Mouse (Mus musculus) splenic B cell, adult 2 months (primary cell): ENCODE results near the gene Usp43.
A peak's percentile ranks its signal among the peaks of the same experiment; 100 is the strongest.

Experiments used
- DNase-seq: peaks from one replicate; pipeline ENCODE4 v3.0.0-alpha.2; 2011; ENCODE audit warnings: low read depth, low spot score
- H3K27me3 ChIP-seq: 2 replicates; pipeline ENCODE4 v1.6.1; 2012; ENCODE audit warnings: mild to moderate bottlenecking, low read length, moderate library complexity, mixed read lengths; ENCODE audit not compliant: control insufficient read depth, poor library complexity, insufficient read depth, severe bottlenecking
- H3K36me3 ChIP-seq: 2 replicates; pipeline ENCODE4 v1.6.1; 2012; ENCODE audit warnings: mild to moderate bottlenecking, low read length, moderate library complexity, mixed read lengths; ENCODE audit not compliant: control insufficient read depth, poor library complexity, insufficient read depth, severe bottlenecking

The Usp43 gene

DNA sequence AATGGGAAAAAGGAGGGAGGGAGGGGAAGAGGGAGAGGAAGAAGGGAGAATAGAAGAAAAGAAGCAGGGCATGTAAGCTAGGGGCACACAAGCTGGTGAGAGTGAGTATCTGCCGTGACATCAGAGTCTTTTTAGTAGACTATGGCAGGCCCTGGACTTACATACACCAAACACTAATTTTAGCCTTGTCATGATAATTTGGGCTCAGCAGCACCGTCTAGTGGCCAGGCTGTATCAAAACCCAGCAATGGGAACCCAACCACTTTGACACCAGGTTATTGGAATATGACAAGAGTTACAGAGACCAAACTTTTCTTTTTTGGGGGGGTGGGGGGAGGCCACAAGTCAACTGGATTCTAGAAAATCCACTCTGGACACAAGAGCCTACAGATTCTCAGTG is 66.9 kb downstream of the Usp43 start:
- Histone ChIP-seq H3K27me3 (no peaks in the 10 kb centered on the region), H3K36me3 (no peaks in the 10 kb centered on the region)
- DNase-seq = peak; percentile 6

DNA sequence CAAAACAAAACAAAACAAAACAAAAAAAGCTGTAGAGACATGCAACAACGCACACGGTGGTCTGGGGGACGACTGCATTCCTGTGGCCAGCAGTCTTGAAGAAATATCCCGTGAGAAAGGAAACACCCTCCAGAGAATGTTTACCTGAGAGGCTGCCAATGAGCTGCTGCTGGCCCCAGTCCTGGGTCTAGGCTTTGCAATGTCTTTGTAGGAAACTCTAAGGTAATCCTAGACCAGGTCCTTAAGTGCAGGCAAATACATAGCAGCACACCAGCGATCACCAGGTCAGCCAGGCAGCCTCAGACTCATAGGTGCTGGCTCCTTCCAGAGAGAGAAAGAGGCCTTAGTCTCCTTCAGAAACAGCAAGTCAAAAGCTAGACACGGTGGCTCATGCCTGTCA is 68.0 kb downstream of the Usp43 start:
- H3K36me3 ChIP-seq = no peaks in the 10 kb centered on the region
- H3K27me3 ChIP-seq = no peaks in the 10 kb centered on the region
- DNase-seq = no peak

DNA sequence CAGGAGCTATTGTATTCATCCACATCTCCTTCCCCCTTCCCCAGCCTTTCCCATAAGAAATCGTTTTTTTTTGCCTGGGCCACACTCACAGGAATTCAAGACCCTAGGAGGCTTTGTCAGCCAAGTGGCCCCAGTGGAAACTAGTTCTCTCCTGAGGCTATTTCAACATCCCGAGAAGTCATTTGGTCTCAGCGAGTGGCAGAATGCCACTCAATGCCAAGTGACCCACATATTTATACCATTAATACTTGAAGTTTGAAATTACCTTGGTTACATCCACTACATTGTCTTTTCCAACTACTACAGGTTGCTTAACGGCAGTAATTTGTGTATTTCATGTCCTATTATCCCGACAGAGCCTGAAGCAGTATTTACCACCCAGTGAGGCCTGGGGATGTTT is 70.2 kb downstream of the Usp43 start:
- DNase-seq = no peak
- no peaks in the 10 kb centered on the region for H3K36me3 ChIP-seq
- no peaks in the 10 kb centered on the region for H3K27me3 ChIP-seq

DNA sequence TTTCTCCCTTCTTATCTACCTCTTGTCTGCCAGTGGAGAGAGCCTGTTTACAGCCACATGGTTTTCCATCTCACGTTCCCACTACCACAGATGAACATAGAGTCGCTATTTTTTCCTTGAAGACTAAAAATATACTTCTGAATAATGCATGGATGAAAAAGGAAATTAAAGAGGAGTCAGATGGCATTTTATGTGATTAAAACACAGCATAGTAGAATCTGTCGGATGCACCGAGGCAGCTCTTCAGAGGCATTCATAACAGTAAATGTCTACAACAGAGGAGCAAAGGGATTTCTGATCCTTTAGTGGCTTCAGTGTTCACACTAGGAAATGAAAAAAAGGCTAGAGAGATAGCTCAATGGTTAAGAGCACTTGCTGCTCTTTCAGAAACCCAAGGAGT is 76.8 kb downstream of the Usp43 start:
- H3K27me3 ChIP-seq = no peaks in the 10 kb centered on the region
- DNase-seq = no peak
- H3K36me3 ChIP-seq = no peaks in the 10 kb centered on the region

DNA sequence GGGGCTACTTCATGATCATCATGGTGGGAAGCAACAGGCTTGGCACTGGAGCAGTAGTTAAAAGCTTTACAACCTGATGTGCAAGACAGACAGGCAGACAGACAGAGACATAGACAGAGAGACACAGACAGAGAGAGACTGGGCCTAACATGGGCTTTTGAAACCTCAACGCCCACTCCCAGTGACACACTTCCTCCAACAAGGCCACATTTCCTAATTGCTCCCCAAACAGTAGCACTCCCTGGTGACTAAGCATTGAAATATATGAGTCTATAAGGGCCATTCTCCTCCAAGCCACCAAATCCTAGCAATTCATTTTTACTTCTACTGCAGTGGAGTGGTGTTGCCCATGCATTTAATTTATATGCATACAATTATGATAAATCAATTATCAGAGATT is 82.1 kb downstream of the Usp43 start:
- H3K27me3 ChIP-seq = no peaks in the 10 kb centered on the region
- no peaks in the 10 kb centered on the region for H3K36me3 ChIP-seq
- DNase-seq = no peak

DNA sequence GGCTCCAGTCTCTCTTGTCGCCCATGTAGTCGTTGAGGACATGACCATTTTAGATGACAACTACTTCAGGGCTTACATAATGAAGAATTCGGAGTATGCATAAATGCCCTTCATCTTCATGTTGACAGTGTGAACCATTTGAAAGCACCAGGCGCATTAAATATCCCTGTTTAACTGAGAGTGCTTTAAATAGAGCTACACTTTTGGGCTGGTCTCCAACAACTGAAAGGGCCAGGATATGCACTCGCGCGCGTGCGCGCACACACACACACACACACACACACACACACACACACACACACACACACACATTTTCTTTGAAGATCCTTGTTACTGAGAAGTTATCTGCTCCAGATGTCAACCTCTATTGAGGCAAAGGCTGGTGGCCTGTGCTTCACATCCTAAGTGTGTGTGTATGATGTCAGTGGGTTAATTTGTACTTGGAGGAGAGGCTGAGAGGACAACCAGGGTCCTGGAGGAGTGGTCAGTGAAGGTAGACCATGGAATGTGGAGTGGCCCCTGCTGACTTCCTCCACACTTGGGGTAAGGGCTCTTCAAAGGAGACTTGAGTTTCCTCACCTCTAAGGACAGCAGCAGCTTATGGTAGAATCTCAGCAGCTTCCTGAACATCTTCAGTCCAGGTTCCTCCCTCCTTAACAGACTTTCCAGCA is 86.4 kb downstream of the Usp43 start:
- Histone ChIP-seq H3K27me3 (no peaks in the 10 kb centered on the region), H3K36me3 (no peaks in the 10 kb centered on the region)
- DNase-seq = no peak

DNA sequence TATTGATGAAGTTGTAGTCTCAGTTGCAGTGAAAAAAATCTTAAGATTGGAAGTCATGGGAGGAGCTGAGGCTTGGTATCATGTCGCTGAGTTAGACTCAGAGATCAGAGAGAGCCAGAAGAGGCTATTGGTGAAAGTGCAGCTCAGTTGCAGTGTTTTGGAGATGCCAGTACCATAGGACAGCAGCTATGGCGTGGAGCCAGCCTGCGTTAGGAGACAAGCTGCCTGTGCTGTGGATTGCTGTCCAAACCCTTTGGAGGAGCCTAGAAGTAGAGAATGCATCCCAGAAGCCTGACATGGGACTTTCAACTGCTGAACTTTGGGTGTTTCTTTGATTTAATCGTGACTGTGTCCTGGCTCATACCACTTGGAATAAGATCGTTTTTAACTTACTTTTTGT is 90.1 kb downstream of the Usp43 start:
- no peaks in the 10 kb centered on the region for H3K27me3 ChIP-seq
- DNase-seq = no peak
- no peaks in the 10 kb centered on the region for H3K36me3 ChIP-seq

DNA sequence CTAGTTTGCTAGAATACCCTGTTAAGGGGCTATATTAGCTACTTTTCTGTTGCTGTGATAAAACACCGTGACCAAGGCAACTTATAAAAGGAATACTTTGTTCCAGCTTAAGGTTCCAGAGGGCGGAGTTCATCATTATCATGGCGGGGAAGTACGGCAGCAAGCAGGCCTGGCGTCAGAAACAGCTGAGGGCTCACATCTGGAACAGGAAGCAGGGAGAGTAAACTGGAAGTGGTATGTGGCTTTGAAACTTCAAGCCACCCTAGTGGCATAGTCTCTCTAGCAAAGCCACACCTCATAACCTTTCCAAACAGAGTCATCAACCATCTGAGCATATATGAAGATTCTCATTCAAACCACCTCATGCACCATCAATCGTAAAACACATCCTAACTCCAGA is 92.4 kb downstream of the Usp43 start:
- H3K36me3 ChIP-seq = no peaks in the 10 kb centered on the region
- DNase-seq = no peak
- H3K27me3 ChIP-seq = no peaks in the 10 kb centered on the region

DNA sequence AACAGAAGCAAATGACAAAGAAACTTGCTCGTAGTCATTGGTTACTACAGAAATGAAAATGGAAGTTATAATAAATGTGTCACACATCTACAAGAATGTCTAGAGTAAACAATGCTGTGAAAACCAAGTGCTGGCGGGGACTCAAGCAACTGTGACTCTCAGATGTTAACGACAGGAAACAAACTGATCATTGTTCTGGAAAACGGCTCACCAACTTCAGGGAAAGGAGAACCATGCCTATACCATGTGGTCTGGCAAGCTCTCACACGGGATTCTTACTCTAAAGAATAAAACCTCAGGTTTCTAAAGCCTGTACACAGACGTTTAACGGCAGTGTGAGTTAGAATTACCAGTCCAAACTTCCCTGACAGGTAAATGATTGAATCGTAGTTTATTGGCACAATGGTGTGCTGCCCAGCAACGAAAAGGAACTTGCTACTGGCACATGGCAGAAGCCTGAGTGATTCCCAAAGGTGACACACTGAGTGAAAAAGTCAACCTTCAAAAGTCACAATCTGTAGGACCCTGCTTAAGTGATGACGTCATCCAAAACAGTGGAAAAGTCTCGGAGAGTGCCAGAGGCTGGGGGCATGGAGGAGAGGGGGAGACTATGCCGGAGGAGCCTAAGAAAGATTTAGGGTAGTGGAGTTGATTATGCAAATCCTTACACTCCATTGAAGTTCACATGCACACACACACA is 93.4 kb downstream of the Usp43 start:
- DNase-seq = no peak
- H3K27me3 ChIP-seq = no peaks in the 10 kb centered on the region
- H3K36me3 ChIP-seq = no peaks in the 10 kb centered on the region

DNA sequence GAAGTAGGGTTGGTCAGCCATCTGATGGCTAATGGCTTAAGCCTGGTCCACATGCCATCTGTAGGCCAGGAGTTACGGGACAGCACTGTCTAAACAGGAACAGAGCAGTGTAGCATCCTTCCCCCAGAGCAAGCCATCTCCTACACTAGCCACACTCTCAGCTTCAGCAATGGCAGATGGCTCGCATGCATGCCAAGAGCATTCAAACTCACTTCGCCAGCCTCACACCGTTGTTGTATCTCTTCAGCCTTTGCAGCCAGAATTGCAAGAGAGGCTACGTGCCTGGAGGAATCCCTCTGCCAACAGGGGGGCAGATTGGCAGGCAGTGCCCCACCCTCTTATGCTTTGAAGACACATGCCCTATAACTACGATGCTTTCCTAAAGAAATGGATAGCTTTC is 100.4 kb downstream of the Usp43 start:
- Histone ChIP-seq H3K27me3 (no peaks in the 10 kb centered on the region), H3K36me3 (no peaks in the 10 kb centered on the region)
- no peak for DNase-seq

DNA sequence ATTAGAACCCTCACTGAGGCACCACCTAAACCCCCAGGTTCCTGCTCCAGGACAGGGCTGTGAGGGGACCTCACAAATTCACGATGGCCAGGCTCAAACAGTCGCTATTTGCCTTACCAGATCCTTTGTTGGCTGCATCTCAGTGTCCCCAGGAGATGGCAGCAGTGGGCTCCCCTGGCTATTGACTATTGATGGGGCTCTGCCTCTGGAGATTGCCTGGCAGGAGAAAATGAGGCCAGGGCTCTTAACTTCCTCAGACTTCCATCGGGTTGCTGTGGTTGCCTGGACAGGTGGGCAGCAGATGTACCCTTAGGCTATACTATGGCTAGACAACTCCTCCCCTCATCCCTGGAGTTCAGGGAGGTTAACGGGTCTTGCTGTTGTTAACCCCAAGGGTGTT is 101.7 kb downstream of the Usp43 start:
- no peaks in the 10 kb centered on the region for H3K36me3 ChIP-seq
- H3K27me3 ChIP-seq = no peaks in the 10 kb centered on the region
- no peak for DNase-seq

DNA sequence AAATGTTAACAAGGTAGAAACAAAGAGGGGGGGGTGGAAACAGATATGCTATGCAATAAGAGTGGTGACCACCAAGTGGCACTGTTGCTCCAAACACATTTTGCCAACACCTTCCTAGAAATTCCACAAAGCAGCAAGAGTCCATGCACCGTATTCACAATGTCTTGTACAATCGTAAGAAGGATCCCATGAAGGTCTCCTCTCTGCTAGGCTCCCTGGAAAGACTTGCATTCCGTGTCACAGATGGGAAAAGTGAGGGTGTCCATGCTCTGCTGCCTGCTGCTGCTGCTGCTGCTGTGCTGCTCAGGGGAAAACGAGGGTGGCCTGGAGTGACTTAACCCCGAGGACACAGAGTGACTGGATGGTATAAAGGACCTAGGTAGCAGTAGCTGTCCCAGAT is 102.3 kb downstream of the Usp43 start:
- no peak for DNase-seq
- Histone ChIP-seq H3K27me3 (no peaks in the 10 kb centered on the region), H3K36me3 (no peaks in the 10 kb centered on the region)

DNA sequence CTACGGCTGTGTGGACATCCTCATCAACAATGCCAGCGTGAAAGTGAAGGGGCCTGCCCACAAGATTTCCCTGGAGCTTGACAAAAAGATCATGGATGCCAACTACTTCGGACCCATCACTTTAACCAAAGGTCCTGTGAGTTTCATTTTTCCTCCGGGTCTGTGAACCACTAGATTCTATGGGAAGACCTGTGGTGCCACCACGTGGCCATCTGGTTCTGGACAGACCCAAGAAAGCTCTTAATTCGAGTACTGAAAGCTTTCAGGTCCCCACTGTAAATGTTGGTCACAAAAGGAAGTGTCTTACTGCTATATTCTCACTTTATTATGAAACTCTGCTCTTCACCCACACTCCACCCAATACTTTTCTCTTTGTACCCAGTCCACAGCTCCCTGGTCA is 110.4 kb downstream of the Usp43 start:
- no peak for DNase-seq
- Histone ChIP-seq H3K36me3 (no peaks in the 10 kb centered on the region), H3K27me3 (no peaks in the 10 kb centered on the region)

DNA sequence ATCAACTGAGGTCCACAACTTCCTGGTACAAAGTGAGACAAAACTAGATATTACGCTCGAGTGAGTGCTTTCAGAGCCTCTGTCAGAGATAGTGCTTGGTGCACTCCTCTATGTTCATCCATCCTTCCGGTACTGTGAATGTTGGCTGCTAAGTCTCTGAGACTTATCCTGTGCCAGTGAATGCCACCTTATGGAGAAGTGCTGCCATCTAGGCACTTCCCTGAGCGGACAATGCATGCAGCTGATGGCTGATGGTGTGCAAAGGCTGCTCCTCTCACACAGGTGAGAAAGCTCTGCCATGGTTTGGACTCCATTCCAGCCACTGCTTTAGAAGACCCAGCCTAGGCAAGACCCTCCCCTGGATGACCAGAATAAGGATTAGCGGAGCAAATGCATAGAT is 113.9 kb downstream of the Usp43 start:
- Histone ChIP-seq H3K27me3 (no peaks in the 10 kb centered on the region), H3K36me3 (no peaks in the 10 kb centered on the region)
- no peak for DNase-seq

DNA sequence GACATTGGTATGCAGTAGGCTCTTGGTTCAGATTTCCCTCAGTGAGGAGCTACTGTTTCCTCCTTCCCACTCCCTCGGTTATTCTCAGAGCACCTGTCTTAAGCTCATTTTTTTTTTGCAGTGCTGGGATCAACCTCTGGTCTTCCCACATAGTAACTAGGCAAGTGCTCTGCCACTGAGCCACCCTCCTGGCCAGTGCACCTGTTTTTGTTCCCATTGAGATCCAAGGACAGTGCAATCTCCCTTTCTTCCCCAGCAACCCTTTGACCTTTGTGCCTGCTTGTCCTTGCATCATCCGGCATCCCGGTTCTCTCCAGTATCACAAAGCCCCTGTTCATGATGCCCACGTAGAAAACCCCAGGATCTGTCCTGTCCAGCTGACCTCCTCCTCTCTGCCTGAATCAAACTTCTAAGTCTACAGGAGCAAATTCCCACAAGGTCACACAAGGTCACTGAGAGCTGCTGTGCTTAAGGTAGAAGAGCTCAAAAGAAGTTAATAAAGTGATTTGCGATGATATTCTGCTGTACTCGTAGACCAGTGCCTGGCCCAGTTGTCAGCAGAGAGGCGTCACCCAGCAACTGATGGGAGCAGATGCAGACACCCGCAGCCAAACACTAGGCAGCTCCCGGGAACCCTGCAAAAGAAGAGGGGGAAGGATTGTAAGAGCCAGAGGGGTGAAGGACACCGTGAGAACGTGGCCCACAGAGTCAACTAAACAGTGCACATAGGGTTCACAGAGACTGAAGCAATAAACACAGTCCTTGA is 114.9 kb downstream of the Usp43 start:
- H3K27me3 ChIP-seq = no peaks in the 10 kb centered on the region
- DNase-seq = no peak
- H3K36me3 ChIP-seq = no peaks in the 10 kb centered on the region
